Mouse (Mus musculus) spleen, postnatal 14 days (tissue): ENCODE measurements around the gene Prlr.
A peak's percentile ranks its signal among the peaks of the same experiment; 100 is the strongest.

Experiments used
- DNase-seq, 2 experiments: peaks; one replicate each; pipeline ENCODE4 v3.0.0; 2021 to 2022; ENCODE audit warnings: low spot score in 2 of 2

Prlr gene

GRCm38 (mm10) chr15:10235977-10236376 is 58.9 kb downstream of the Prlr start:
- no peak for DNase-seq

- no peak for DNase-seq
Observed at GRCm38 (mm10) chr15:10236812-10237211, 59.8 kb downstream of the Prlr start.

GRCm38 (mm10) chr15:10238454-10238853 is 61.4 kb downstream of the Prlr start:
- DNase-seq = no peak

GRCm38 (mm10) chr15:10240228-10240795 is 63.3 kb downstream of the Prlr start:
- no peak for DNase-seq

- DNase-seq = no peak
Observed at GRCm38 (mm10) chr15:10242250-10242649, 65.2 kb downstream of the Prlr start.

GRCm38 (mm10) chr15:10249285-10249684 is 72.2 kb downstream of the Prlr start:
- no peak for DNase-seq

- no peak for DNase-seq
Observed at GRCm38 (mm10) chr15:10250784-10251183, 73.7 kb downstream of the Prlr start.

GRCm38 (mm10) chr15:10252526-10252925 is 75.5 kb downstream of the Prlr start:
- DNase-seq = no peak

- no peak for DNase-seq
Observed at GRCm38 (mm10) chr15:10262219-10262618, 85.2 kb downstream of the Prlr start.

- DNase-seq = no peak
Observed at GRCm38 (mm10) chr15:10262641-10263040, 85.6 kb downstream of the Prlr start.

GRCm38 (mm10) chr15:10263420-10263819 is 86.4 kb downstream of the Prlr start:
- no peak for DNase-seq

- DNase-seq = no peak
Observed at GRCm38 (mm10) chr15:10264885-10265284, 87.8 kb downstream of the Prlr start.

- no peak for DNase-seq
Observed at GRCm38 (mm10) chr15:10267251-10267650, 90.2 kb downstream of the Prlr start.

GRCm38 (mm10) chr15:10276386-10276785 is 99.3 kb downstream of the Prlr start:
- DNase-seq = no peak

- no peak for DNase-seq
Observed at GRCm38 (mm10) chr15:10277461-10277860, 100.4 kb downstream of the Prlr start.

GRCm38 (mm10) chr15:10281546-10281945 is 104.5 kb downstream of the Prlr start:
- DNase-seq = no peak

- no peak for DNase-seq
Observed at GRCm38 (mm10) chr15:10283661-10284060, 106.6 kb downstream of the Prlr start.

GRCm38 (mm10) chr15:10296570-10296969 is 119.5 kb downstream of the Prlr start:
- DNase-seq = no peak

GRCm38 (mm10) chr15:10298058-10298457 is 121.0 kb downstream of the Prlr start:
- DNase-seq = no peak

GRCm38 (mm10) chr15:10299467-10299866 is 122.4 kb downstream of the Prlr start:
- no peak for DNase-seq

GRCm38 (mm10) chr15:10306461-10306860 is 129.4 kb downstream of the Prlr start:
- no peak for DNase-seq

- no peak for DNase-seq
Observed at GRCm38 (mm10) chr15:10311826-10312225, 134.8 kb downstream of the Prlr start.

GRCm38 (mm10) chr15:10313522-10314455 is 136.8 kb downstream of the Prlr start:
- peak in 1 of 2 experiments; percentile 26 for DNase-seq
